Mouse (Mus musculus): ENCODE results near the gene Sv2c.

The Sv2c gene

DNA sequence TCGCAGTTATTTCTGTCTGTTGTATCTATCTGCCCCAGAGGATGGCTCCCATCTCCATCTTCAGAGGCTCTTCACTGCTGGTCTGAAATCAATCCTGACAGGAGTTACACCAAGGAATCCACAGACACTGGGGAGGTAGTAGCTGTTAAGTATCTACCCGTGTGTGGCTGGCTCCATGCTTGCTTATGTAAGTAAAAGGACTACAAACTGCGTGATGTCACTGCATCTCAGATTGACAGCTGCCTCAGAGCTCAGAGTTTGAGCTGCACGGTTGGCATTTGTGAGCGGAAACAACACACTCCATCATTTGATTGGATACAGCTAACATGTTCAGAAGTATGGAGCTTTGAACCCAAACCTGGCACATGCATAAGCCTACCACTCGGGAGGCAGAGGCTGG lies 187.8 kb downstream of the Sv2c start:
- no peak for DNase-seq (ENCODE audit: low read depth, low spot score)

DNA sequence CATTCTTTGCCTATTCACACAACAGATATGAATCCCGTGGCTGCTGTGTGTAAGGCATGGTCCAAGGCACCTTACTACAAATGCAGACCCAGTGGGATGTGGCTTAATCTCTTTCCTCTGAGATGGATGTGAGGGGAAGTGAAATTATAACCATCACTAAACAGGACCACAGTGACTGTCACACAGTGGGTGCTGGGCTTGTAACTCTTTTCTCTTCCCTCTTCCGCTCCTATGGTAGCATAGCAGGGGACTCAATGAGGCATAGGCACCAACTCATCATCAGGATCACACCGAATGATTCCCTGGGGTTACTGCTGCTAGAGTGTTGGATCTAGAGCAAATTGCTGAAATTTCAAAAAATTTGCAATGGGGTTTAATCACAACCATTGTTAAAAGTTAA lies 188.5 kb downstream of the Sv2c start:
- no peak for DNase-seq (ENCODE audit: low read depth, low spot score)

DNA sequence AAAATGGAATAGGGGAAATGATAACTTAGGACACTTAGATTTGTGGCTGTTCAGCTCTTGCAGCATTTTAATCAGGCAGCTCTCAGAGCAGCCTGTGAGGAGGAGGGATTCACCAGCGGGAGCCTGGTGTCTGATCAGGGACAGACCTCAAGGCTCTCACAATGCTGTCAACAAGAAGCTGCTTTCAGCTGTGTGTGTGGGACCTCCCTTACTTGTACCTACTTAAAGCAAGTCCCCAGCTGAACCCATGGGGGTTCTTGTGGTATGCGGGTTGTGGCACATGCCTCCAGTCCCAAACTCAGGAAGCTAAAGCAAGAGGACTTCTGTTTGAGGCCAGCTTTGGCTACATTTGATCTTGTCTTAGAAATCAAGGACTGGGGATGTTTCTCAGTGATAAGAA lies 189.8 kb downstream of the Sv2c start:
- DNase-seq (ENCODE audit: low read depth, low spot score), result no peak

DNA sequence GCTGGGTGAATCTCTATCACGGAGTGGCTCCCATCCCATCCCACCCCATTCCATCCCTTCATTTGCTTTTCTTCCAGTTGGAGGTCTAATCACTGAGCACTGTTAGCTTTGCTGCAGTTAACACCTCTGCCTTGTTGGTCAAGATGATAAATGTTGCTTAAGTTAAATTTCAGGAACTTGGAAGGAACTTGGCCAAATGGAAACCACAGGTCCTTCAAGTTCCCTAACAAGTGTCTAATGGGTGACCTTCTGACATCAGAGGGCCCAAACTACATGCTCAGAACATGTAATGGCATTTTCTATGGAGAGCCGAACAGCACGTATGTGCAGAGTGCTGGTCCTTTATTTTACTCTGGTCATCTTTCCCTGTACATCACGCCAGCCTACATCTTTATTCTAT lies 190.5 kb downstream of the Sv2c start:
- DNase-seq (ENCODE audit: low read depth, low spot score), result no peak

DNA sequence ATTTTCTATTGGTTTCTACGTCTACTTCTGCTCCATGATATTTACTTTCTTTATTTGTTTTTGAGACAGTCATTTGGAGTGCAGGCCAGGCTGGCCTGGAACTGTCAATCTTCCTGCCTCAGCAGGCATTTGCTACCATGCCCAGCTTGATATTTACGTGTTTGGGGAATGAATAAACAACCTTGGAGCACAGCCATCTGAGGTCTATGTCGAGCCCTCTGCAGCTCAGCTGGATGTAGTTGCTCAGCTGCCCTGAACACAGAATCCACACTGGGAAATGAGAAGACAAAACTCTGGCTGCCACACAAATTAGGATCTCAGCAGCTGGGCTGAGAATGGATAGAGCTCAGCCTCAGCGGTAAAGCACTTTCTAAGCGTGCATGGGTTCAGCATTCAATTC lies 191.6 kb downstream of the Sv2c start:
- no peak for DNase-seq (ENCODE audit: low read depth, low spot score)

DNA sequence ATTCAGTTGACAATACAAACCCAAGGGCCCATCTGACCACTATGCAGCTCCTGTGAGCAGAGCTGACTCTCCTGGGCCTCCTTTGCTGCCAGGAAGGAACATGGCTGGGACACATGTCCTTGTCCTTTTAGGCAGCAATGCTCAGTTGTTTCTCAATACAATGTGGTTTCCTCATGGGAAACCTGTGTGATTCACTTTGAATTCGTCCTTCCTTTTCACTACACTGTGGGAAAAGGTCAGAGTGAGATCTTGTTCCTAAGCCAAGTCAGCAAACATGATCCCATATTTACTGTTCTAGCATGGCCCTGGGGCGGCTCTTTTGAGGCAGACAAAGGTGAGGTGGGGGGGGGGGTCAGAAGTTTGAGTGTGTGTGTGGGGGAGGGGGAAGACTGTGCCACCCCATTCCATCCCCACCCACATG lies 208.2 kb downstream of the Sv2c start:
- no peak for DNase-seq (ENCODE audit: low read depth, low spot score)

DNA sequence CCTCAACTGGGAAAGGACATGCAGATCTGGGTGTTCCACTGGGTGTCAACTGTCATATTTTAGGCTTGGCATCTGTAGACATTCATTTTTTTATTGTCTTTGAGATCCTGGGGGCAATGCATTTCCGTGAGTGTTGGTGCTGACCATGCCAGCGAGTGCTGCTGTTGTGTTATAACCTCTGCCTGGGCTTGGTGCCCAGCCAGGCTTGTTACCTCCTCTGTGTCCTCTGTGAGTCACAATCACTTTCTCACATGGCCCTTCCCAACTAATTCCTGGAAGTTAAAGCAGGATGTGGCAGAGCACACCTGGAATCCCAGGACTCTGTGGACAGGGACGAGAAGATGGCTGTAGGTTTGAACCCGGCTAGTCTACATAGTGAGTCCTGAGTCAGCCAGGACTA lies 209.8 kb downstream of the Sv2c start:
- no peak for DNase-seq (ENCODE audit: low read depth, low spot score)

DNA sequence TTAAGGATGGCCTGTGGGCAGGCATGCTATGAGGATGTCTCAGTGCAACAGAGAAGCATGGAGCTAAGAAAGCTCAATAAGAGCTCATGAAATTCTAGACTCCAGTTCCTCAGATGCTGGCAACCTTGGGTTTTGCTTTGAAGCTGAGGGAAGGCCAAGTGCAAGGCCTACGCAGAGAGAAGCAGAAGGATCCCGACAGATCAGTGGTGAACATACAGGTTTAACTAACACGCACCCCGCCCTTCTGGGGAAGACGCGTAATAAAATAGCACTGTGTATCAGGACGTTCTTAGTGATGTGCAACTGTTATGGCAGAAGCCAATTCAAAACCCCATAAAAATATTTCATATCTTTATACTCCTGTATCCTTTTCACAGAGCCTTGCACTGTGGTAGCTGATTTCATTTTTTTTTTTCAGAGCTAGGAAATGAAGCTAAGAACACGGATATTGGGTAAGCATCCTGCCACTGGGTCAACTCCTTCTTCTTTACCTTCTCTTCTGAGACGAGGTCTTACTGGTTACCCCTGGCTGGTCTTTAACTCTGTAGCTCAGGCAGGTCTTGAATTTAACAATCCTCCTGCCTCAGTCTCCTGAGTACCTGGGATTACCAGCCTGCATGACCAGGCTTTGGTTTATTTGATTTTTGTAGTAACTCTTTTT lies 213.6 kb downstream of the Sv2c start:
- DNase-seq (ENCODE audit: low read depth, low spot score), result no peak

DNA sequence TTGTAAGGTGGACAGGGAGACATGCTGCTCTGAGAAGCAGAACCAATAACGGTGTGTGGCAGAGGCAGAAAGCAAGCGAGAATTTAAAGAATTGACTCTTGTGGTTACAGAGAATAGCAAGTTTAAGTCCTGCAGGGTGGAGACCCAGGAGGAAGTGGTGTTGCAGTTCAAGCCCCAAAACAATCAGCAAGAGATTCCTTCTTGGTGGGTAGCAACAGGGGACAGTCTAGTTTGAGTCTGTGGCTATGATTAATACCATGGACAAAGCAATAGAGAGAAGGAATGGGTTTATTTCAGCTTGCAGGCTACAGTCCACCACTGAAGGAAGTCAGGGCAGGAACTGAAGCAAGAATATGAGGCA lies 219.4 kb downstream of the Sv2c start:
- no peak for DNase-seq (ENCODE audit: low read depth, low spot score)

DNA sequence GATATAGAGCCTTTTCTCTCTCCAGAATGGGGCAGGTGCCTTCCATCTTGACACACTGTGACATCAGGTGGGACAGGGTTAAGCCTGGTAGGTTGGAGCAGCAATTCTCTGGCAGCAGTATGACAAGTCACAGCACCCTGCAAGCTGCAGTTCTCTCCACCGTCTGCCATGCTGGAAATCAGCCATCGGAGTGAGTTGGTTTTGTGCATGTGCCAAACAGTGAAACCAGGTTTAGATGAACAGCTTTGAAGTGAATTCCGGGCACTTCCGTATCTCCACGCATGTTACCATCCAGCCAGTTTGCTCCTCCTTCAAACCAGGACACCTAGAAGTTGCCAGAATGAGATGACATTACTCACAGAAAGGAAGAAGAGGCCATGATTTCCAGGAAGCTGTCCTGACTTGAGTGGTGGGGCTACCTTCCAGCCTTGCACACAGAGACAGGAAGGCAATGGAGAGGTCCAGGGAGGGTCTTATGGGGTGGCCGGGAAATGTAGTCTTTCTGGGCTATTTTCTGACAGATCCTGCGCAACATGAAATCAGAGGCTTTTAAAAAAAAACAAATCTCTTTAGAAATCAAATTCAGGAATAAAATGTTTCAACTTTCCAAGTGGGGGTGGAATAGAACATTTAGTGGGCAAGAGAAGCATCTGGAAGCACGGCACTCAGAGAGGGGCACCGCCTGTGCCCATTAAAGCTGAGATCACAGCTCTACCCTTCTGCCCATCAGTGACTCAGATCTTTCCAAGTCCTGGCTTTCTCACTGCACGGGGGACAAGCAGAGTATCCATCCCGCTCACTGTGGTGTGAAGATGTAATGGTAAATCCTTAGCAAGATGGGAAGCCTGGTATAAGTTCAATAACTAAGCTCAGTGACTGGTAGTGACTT lies 220.0 kb downstream of the Sv2c start:
- DNase-seq (ENCODE audit: low read depth, low spot score), result no peak

DNA sequence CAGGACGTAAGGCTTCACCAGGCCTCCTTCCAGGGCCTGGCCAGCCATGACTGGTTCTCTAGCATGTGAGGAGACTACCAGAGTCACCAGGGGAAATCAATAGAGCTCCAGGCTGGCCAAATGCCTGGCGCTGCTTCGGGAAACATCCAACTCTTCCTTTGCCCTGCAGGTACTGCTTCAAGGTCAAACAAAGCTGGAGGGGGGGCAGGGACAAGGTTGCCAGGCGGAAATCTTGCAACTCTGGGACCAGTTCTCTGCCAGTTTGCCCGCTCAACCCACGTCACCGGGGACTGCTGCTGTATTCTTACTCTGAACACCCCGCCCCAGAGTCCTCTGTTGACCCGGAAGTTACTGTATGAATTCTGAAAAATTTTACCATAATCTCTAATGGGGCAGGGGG lies 222.1 kb downstream of the Sv2c start:
- DNase-seq (ENCODE audit: low read depth, low spot score), result no peak

DNA sequence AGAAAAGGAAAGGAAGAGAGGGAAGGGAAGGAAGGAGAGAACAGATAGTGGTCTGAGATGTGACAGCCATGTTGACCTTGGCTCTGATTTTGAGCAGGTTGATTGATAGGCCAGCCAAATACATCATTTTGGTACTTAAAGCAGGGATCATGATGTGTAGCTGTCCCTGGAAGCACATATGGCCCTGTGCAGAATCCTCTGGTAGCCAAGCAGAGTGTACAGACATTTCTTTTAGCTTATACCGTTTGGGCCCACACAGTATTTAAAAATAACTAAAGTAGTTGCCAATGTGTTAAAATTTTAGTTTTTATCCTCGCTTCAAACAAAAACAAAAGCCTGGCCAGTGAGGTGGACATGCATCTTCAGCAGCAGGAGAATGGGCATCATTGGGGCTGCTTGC lies 223.1 kb downstream of the Sv2c start:
- no peak for DNase-seq (ENCODE audit: low read depth, low spot score)
